Mouse (Mus musculus): ENCODE measurements around the gene Nlgn2. TPM values are rescaled to one million over a fixed set of nuclear protein-coding genes. Genes with fewer than 3 reads are reported as not detected.

Gene Nlgn2
- polyA plus RNA-seq, 1 experiment from 2014 or later, result 16.6 TPM

DNA sequence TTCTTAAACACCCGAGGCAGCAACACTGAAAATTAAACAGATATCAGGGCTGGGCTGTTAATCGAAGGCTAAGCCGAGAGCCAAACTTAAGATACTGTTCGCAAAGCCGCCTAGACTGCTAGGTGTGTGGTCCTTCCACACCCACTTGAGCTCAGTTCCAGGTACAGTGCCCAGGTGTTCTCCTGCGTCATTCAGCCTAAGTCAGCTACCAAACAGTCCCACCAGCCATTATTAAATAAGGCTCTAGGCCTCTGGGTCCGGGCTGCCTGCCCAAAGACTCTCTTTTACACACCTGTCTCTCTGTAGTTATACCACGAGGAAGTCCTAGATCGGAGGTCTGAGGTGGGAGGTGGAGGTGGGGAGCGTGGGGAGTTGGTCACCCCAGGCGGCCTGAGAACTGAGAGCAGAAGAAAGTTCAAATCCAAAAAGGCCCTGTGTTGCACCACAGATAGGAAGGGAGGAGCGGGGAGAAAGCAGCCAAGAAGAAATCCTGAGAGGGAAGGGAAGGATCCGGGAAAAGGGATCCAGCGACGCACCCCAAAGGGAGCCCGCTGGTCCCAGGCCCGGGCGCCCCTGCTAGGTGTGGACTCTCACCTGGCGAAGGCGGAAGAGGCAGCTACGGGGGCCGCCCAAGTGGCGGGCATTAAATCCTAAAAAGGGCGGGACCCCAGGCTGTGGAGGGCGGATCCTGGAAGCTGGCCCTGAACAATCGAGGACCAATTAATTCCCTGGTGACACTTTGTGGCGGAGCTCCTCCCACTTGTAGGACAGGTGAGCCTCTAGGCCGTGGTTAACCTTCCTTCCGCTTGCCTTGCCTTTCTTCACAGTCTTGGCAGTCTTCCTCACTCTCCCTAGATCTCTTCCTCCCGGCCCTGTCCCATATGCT lies 20.8 kb upstream of the Nlgn2 start, which contains the start of gene Tnk1:
Gene Tnk1 (minus strand): TSS at position 618 of the 886 bp plus-strand sequence.
- no peaks in the 10 kb centered on the region; the same call in 1 of the 2 replicates for H3K4me1 ChIP-seq
- WGBS, result 19% methylated on average over 29 of the region's 30 CpGs

DNA sequence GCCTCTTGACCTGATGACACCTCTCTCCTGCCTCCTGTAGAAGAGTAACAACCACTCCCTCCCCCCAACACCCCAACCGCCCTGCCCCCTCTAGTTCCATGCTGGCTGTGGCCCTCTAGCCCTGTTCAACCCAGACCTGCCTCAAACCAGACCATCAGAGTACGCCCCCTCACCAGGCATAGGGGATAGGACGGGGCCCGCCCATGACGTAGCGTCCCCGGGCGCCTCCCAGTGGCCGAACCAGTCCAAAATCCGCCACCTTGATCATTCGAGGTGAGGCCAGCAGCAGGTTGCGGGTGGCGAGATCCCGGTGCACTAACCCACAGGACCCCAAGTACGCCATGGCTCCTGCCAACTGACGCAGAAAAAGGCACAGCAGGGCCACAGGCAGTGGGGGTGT lies 17.8 kb upstream of the Nlgn2 start:
- H3K4me2 ChIP-seq, result peak overlapping the region; percentile 19; the same call in 1 of the 2 replicates
- H3K9me3 ChIP-seq (replicated peaks), result no peaks in the 10 kb centered on the region
- H3K27me3 ChIP-seq, result peaks cover 25% of the 10 kb centered on the region
- H3K36me3 ChIP-seq (ENCODE audit: poor library complexity, severe bottlenecking), result peaks cover 21% of the 10 kb centered on the region
- no peak overlapping the region for H3K9ac ChIP-seq
- 0 out of 2 replicates have a peak, but pooled peaks have one; percentile 53 for ATAC-seq
- H3K4me3 ChIP-seq, result no peak overlapping the region
- H3K4me1 ChIP-seq, result no peaks in the 10 kb centered on the region; the same call in 1 of the 2 replicates
- no peak overlapping the region for H3K27ac ChIP-seq
- 15% methylated on average over 16 of the region's 16 CpGs for WGBS

More for the DNA sequence above, 20.8 kb upstream of the Nlgn2 start, which contains the start of gene Tnk1:
- H3K9me3 ChIP-seq (replicated peaks), result no peaks in the 10 kb centered on the region
- H3K36me3 ChIP-seq (ENCODE audit: poor library complexity, severe bottlenecking), result no peaks in the 10 kb centered on the region
- ATAC-seq, result no peak
- no peak within 1 kb of the TSS for H3K27ac ChIP-seq
- H3K4me2 ChIP-seq, result peak within 1 kb of the TSS; percentile 5; the same call in 1 of the 2 replicates
- H3K27me3 ChIP-seq, result peaks cover 25% of the 10 kb centered on the region
- no peak within 1 kb of the TSS for H3K9ac ChIP-seq
- no peak within 1 kb of the TSS for H3K4me3 ChIP-seq

DNA sequence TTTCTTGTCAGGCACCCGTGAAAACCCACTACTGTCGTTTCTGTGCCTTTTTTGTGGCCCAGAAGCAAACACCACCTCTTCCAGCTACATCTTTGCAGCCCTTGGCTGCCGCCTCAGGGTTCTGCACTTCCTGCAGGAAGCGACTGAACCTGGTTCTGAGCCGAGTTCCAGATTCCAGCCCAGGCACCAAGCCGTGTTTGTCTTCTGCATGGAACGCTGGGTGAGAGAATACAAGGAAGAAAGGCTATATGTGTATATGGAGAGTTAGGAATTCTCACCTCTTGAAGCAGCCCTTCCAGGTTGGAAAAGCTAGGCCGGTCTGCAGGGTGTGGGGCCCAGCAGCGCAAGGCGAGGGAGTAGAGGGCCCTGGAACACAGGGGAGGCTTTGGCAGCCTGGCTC lies 17.1 kb upstream of the Nlgn2 start:
- Histone ChIP-seq H3K9ac (no peak overlapping the region; the same call in 1 of the 2 replicates), H3K27ac (no peak overlapping the region), H3K27me3 (peaks cover 21% of the 10 kb centered on the region), H3K4me2 (no peak overlapping the region), H3K4me3 (no peak overlapping the region), H3K9me3 (replicated peaks) (no peaks in the 10 kb centered on the region), H3K36me3 (ENCODE audit: poor library complexity, severe bottlenecking) (peaks cover 28% of the 10 kb centered on the region), H3K4me1 (no peaks in the 10 kb centered on the region; the same call in 1 of the 2 replicates)
- ATAC-seq, result no peak
- WGBS, result 89% methylated on average over 10 of the region's 10 CpGs

DNA sequence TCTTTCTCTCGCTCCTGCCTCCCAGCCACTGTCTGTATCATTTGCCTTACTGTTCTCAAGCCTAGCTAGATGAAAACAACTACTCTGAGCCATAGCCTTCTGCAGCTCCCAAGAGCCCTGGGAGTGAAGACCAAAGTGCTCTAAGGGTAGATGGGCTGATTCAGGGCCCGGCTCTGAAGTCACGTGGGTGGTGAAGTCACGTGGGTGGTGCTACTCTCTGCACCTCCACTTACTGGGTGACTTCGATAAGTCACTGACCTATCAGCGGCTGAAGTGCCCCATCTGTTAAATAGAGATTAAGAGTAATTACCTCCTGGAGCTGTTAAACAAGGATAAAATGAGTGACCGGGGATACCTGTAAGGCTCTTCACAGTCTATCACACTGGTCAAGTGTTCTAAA lies 16.4 kb upstream of the Nlgn2 start:
- H3K27ac ChIP-seq, result no peak overlapping the region
- peaks cover 14% of the 10 kb centered on the region for H3K27me3 ChIP-seq
- peaks cover under 1% of the 10 kb centered on the region; the same call in 1 of the 2 replicates for H3K4me1 ChIP-seq
- H3K36me3 ChIP-seq (ENCODE audit: poor library complexity, severe bottlenecking), result peaks cover 34% of the 10 kb centered on the region
- no peaks in the 10 kb centered on the region for H3K9me3 ChIP-seq (replicated peaks)
- H3K4me3 ChIP-seq, result no peak overlapping the region
- 80% methylated on average over 7 of the region's 7 CpGs for WGBS
- ATAC-seq, result no peak
- H3K4me2 ChIP-seq, result no peak overlapping the region
- H3K9ac ChIP-seq, result no peak overlapping the region

DNA sequence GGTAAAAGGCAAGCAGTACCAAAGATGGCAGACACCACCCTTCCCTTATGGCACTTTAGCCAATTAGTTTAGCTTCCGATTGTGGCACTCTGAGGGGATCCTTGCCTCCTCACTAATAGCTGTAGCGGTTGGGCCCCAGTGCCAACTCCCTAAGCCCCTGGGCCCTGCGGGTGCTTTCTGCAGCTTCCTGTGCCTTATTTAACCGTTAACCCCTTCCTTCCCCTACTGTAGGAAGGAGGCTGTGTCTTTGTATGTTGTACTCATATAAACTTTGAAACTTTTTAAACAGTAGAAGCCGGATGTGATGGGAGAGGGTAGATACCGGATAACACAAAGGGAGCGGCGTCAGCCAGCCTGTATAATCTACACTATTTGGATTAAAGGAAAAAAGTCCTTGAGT lies 13.2 kb upstream of the Nlgn2 start:
- Histone ChIP-seq H3K4me2 (no peak overlapping the region), H3K4me3 (no peak overlapping the region), H3K27ac (no peak overlapping the region), H3K36me3 (ENCODE audit: poor library complexity, severe bottlenecking) (peaks cover 43% of the 10 kb centered on the region), H3K27me3 (no peaks in the 10 kb centered on the region), H3K9ac (no peak overlapping the region), H3K4me1 (peaks cover 24% of the 10 kb centered on the region), H3K9me3 (replicated peaks) (no peaks in the 10 kb centered on the region)
- 73% methylated on average over 8 of the region's 8 CpGs for WGBS
- ATAC-seq, result no peak

DNA sequence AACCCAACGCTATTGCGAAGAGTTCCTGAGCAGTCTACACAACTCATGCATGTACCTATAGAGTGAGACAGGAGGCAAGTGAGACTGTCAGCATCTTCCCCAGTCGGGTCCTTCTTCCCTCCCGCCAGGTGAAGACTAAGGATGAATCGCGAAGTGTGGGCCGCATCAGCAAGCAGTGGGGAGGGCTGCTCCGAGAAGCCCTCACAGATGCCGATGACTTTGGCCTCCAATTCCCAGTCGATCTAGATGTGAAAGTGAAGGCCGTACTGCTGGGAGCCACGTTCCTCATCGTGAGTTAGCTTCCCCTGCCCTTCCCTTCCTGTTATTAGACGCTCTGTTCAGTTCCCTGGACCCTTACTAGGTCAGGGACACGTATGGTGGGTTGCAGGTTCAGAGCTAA lies 12.3 kb upstream of the Nlgn2 start:
- no peaks in the 10 kb centered on the region for H3K27me3 ChIP-seq
- H3K9me3 ChIP-seq (replicated peaks), result no peaks in the 10 kb centered on the region
- H3K9ac ChIP-seq, result no peak overlapping the region
- H3K4me3 ChIP-seq, result no peak overlapping the region
- H3K4me1 ChIP-seq, result peaks cover 31% of the 10 kb centered on the region
- H3K27ac ChIP-seq, result peak overlapping the region; percentile 14; the same call in 1 of the 2 replicates
- ATAC-seq, result no peak
- no peak overlapping the region for H3K4me2 ChIP-seq
- peaks cover 43% of the 10 kb centered on the region for H3K36me3 ChIP-seq (ENCODE audit: poor library complexity, severe bottlenecking)
- 93% methylated on average over 15 of the region's 15 CpGs for WGBS

DNA sequence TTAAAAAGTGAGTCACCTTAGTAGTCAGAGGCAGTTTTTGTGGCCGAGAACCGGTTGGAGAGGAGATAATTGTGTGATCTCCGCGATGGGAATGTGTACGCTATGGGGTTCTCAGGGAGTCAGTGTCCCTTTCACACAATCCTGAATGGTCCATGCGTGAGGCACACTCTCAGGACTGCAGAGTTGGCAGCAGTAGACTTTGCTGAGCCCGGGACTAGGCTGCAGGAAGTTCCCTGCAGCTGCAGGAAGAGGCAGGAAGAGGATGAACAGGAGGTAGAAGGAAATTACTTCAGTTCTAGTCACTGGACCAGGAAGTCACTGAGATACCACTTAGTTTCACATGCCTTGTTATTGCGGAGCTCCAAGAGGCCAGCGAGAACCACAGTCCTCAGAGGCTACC lies 11.5 kb upstream of the Nlgn2 start:
- no peak for ATAC-seq
- WGBS, result 91% methylated on average over 9 of the region's 9 CpGs
- no peak overlapping the region for H3K9ac ChIP-seq
- H3K27ac ChIP-seq, result peak overlapping the region; percentile 14
- no peaks in the 10 kb centered on the region for H3K27me3 ChIP-seq
- H3K4me2 ChIP-seq, result no peak overlapping the region
- no peak overlapping the region for H3K4me3 ChIP-seq
- H3K9me3 ChIP-seq (replicated peaks), result no peaks in the 10 kb centered on the region
- peaks cover 43% of the 10 kb centered on the region for H3K36me3 ChIP-seq (ENCODE audit: poor library complexity, severe bottlenecking)
- peaks cover 31% of the 10 kb centered on the region for H3K4me1 ChIP-seq

DNA sequence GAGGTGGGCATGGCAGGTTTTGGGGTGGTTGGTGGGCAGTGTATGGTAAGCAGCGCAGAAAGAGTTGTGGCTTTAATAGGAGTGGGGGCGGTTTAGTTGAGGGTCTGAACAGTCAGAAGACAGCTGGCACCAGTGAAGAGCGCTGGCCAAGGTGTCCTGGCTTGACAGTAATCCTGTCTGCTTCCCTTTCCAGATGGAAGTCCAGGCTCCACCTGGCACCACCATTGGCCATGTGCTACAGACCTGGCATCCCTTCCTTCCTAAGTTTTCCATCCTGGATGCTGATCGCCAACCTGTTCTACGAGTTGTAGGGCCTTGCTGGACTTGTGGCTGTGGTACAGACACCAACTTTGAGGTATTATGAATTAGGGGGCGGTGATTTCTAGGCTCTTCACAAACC lies 10.4 kb upstream of the Nlgn2 start:
- Histone ChIP-seq H3K4me1 (peaks cover 31% of the 10 kb centered on the region), H3K4me2 (peak overlapping the region; percentile 72), H3K9ac (0 out of 2 replicates have a peak overlapping the region, but pooled peaks have one; percentile 84), H3K9me3 (replicated peaks) (no peaks in the 10 kb centered on the region), H3K27ac (no peak overlapping the region), H3K36me3 (ENCODE audit: poor library complexity, severe bottlenecking) (peaks cover 43% of the 10 kb centered on the region), H3K4me3 (peak overlapping the region; percentile 73), H3K27me3 (no peaks in the 10 kb centered on the region)
- WGBS, result 95% methylated on average over 6 of the region's 6 CpGs
- ATAC-seq, result no peak

DNA sequence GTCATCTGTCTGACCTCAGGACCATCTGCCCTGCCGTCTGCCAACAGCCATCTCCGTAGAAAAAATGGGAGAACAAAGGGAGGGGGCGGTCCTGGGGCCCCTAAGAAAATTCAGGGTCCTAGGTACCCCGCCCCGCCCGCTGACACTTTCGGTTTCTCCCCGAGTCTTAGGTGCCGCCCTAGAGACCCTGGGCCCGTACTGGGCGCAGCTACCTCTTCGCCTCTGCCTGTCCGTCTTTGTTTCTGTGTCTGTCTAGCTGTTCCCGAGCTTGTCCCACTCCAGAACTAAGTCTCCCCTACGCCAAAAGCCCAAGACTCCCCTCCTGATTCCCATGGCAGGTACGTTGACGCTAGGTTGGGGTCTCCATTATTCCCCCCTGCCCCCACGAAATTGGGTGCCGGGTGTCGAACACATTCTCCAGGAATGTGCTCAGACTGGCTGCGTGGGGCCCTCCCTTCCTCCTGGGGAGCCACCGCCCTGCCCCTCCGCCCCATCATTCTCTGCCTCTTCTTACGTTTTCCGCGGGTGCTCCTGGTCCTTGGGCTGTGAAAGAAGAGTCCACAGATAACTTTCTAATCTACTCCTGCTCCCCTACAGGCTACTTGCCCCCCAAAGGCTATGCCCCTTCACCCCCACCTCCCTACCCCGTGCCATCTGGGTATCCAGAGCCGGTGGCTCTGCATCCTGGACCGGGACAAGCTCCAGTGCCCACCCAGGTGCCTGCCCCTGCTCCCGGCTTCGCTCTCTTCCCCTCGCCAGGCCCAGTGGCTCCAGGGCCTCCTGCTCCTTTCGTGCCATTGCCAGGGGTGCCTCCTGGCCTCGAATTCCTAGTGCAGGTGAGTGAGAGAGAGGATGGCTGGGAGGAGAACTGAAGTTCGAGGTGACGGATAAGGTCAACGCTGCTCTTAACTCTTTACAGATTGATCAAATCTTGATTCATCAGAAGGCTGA lies 9.4 kb upstream of the Nlgn2 start:
- Histone ChIP-seq H3K36me3 (ENCODE audit: poor library complexity, severe bottlenecking) (peaks cover 39% of the 10 kb centered on the region), H3K9ac (peak overlapping the region; percentile 84), H3K27ac (peak overlapping the region; percentile 94), H3K9me3 (replicated peaks) (no peaks in the 10 kb centered on the region), H3K4me2 (peak overlapping the region; percentile 72), H3K4me3 (peak overlapping the region; percentile 73), H3K4me1 (peaks cover 31% of the 10 kb centered on the region), H3K27me3 (no peaks in the 10 kb centered on the region)
- 15% methylated on average over 36 of the region's 37 CpGs for WGBS
- ATAC-seq, result peak; percentile 60

DNA sequence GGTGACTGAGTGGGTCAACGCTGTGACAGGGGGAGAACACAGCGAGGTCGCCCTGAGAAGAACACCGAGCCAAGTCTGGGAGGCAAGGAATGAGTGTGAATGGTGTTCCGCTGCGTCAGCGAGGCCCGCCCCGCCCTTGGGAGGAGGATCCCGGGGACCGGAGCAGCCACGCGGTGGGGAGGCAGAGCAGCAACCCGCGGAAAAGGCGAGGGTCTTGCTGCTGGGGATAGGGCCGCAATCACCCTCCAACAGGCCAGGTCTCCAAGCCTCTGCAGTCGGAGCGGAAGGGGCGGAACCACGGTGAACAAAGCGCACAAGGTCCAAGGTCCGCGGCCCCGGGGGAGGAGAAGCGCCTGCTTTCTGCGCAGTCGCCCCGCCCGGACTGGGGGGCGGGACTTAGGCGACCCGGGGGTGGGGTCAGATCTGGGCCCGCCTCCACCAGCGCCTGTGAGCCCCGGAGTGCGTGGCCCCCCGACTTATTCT lies 8.7 kb upstream of the Nlgn2 start, which contains the start of gene Plscr3:
Gene Plscr3 (plus strand): TSS at position 179 of the 483 bp plus-strand sequence.
- Histone ChIP-seq H3K27me3 (no peaks in the 10 kb centered on the region), H3K36me3 (ENCODE audit: poor library complexity, severe bottlenecking) (peaks cover 31% of the 10 kb centered on the region), H3K4me2 (peak within 1 kb of the TSS; percentile 72), H3K4me3 (peak within 1 kb of the TSS; percentile 73), H3K27ac (peak within 1 kb of the TSS; percentile 94), H3K9me3 (replicated peaks) (no peaks in the 10 kb centered on the region), H3K4me1 (peaks cover 31% of the 10 kb centered on the region), H3K9ac (peak within 1 kb of the TSS; percentile 84)
- ATAC-seq, result peak; percentile 94
- WGBS, result under 1% methylated on average over 33 of the region's 38 CpGs

DNA sequence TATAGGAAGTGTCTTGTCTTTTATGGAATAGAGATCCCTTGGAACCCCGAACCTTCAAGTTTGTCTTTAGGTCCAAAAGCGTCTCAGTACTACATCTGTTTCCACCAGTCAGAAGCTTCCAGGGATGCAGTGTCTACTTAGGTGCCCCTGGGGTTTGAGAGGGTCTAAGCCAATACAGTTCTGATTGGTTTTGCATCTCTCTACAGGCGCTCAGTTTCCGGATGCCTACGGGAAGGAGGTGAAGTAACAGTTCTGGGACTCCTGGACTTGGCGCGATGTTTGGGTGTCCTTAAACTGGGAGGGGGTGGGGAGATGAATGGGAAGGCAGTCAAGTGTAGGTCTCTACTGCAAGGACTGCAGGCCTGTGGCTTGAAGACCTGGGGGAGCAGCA lies 1.1 kb upstream of the Nlgn2 start:
- ATAC-seq, result peak; percentile 4; the same call in 1 of the 2 replicates
- 2% methylated on average over 7 of the region's 7 CpGs for WGBS
- peaks cover 3% of the 10 kb centered on the region; the same call in 1 of the 2 replicates for H3K36me3 ChIP-seq (ENCODE audit: poor library complexity, severe bottlenecking)
- 0 out of 2 replicates have a peak, but pooled peaks cover under 1% of the 10 kb centered on the region for H3K27me3 ChIP-seq
- peaks cover 40% of the 10 kb centered on the region for H3K4me1 ChIP-seq
- peak overlapping the region; percentile 68 for H3K9ac ChIP-seq
- peak overlapping the region; percentile 94 for H3K4me2 ChIP-seq
- peak overlapping the region; percentile 96 for H3K27ac ChIP-seq
- peak overlapping the region; percentile 94 for H3K4me3 ChIP-seq
- H3K9me3 ChIP-seq (replicated peaks), result no peaks in the 10 kb centered on the region

All from forebrain, embryonic 13.5 days (tissue).